Mouse (Mus musculus): ENCODE measurements around the gene Pigc. TPM values are rescaled to one million over a fixed set of nuclear protein-coding genes. Genes with fewer than 3 reads are reported as not detected.

Pigc gene
- polyA plus RNA-seq, 1 experiment, result 10.2 TPM

GRCm38 (mm10) chr1:161927976-161928375, 41.0 kb upstream of the Pigc start:
- TF ChIP-seq CTCF (IDR thresholded peaks at IDR 0.05; ENCODE audit: extremely low read depth, insufficient read depth, insufficient read length, insufficient replicate concordance) (no peak), POLR2A (IDR thresholded peaks at IDR 0.05; ENCODE audit: low read depth, low read length) (no peak)
- Histone ChIP-seq H3K27ac (ENCODE audit: insufficient read depth, low read length) (no peak overlapping the region), H3K4me1 (ENCODE audit: control insufficient read depth, insufficient read depth, insufficient read length) (peaks cover 2% of the 10 kb centered on the region; the same call in 1 of the 2 replicates), H3K4me3 (ENCODE audit: extremely low read depth, insufficient read depth, insufficient read length) (no peak overlapping the region), H3K36me3 (ENCODE audit: control insufficient read depth, insufficient read depth, low read length) (no peaks in the 10 kb centered on the region), H3K27me3 (ENCODE audit: control insufficient read depth, insufficient read depth, low read length) (no peaks in the 10 kb centered on the region)
- 88% methylated on average over 2 of the region's 2 CpGs for WGBS
- no peak for DNase-seq (ENCODE audit: low read depth in 1 of 2, low spot score in 2 of 2)

- Histone ChIP-seq H3K27ac (ENCODE audit: insufficient read depth, low read length) (no peak overlapping the region), H3K36me3 (ENCODE audit: control insufficient read depth, insufficient read depth, low read length) (no peaks in the 10 kb centered on the region), H3K27me3 (ENCODE audit: control insufficient read depth, insufficient read depth, low read length) (no peaks in the 10 kb centered on the region), H3K4me3 (ENCODE audit: extremely low read depth, insufficient read depth, insufficient read length) (no peak overlapping the region), H3K4me1 (ENCODE audit: control insufficient read depth, insufficient read depth, insufficient read length) (no peaks in the 10 kb centered on the region)
- DNase-seq (ENCODE audit: low read depth in 1 of 2, low spot score in 2 of 2), result no peak
- 90% methylated on average over 4 of the region's 4 CpGs for WGBS
- no peak for TF ChIP-seq POLR2A (IDR thresholded peaks at IDR 0.05; ENCODE audit: low read depth, low read length)
- TF ChIP-seq CTCF (IDR thresholded peaks at IDR 0.05; ENCODE audit: extremely low read depth, insufficient read depth, insufficient read length, insufficient replicate concordance), result no peak
Observed at GRCm38 (mm10) chr1:161931313-161931712, 37.7 kb upstream of the Pigc start.

- no peaks in the 10 kb centered on the region for H3K36me3 ChIP-seq (ENCODE audit: control insufficient read depth, insufficient read depth, low read length)
- DNase-seq (ENCODE audit: low read depth in 1 of 2, low spot score in 2 of 2), result no peak
- H3K4me1 ChIP-seq (ENCODE audit: control insufficient read depth, insufficient read depth, insufficient read length), result no peaks in the 10 kb centered on the region
- 93% methylated on average over 10 of the region's 10 CpGs for WGBS
- H3K27ac ChIP-seq (ENCODE audit: insufficient read depth, low read length), result no peak overlapping the region
- TF ChIP-seq POLR2A (IDR thresholded peaks at IDR 0.05; ENCODE audit: low read depth, low read length), result no peak
- no peak for TF ChIP-seq CTCF (IDR thresholded peaks at IDR 0.05; ENCODE audit: extremely low read depth, insufficient read depth, insufficient read length, insufficient replicate concordance)
- H3K27me3 ChIP-seq (ENCODE audit: control insufficient read depth, insufficient read depth, low read length), result no peaks in the 10 kb centered on the region
- no peak overlapping the region for H3K4me3 ChIP-seq (ENCODE audit: extremely low read depth, insufficient read depth, insufficient read length)
Observed at GRCm38 (mm10) chr1:161931817-161932216, 37.2 kb upstream of the Pigc start.

- H3K36me3 ChIP-seq (ENCODE audit: control insufficient read depth, insufficient read depth, low read length), result no peaks in the 10 kb centered on the region
- 91% methylated on average over 4 of the region's 4 CpGs for WGBS
- TF ChIP-seq POLR2A (IDR thresholded peaks at IDR 0.05; ENCODE audit: low read depth, low read length) (no peak), CTCF (IDR thresholded peaks at IDR 0.05; ENCODE audit: extremely low read depth, insufficient read depth, insufficient read length, insufficient replicate concordance) (no peak)
Observed at GRCm38 (mm10) chr1:161932286-161932685, 36.7 kb upstream of the Pigc start.

GRCm38 (mm10) chr1:161942082-161942481, 26.9 kb upstream of the Pigc start:
- TF ChIP-seq CTCF (IDR thresholded peaks at IDR 0.05; ENCODE audit: extremely low read depth, insufficient read depth, insufficient read length, insufficient replicate concordance) (no peak), POLR2A (IDR thresholded peaks at IDR 0.05; ENCODE audit: low read depth, low read length) (no peak)
- no peak for DNase-seq (ENCODE audit: low read depth in 1 of 2, low spot score in 2 of 2)
- no peak overlapping the region for H3K4me3 ChIP-seq (ENCODE audit: extremely low read depth, insufficient read depth, insufficient read length)
- no peak overlapping the region for H3K27ac ChIP-seq (ENCODE audit: insufficient read depth, low read length)
- no peaks in the 10 kb centered on the region; the same call in 1 of the 2 replicates for H3K27me3 ChIP-seq (ENCODE audit: control insufficient read depth, insufficient read depth, low read length)
- no peaks in the 10 kb centered on the region for H3K36me3 ChIP-seq (ENCODE audit: control insufficient read depth, insufficient read depth, low read length)
- WGBS, result 95% methylated on average over 2 of the region's 2 CpGs
- no peaks in the 10 kb centered on the region for H3K4me1 ChIP-seq (ENCODE audit: control insufficient read depth, insufficient read depth, insufficient read length)

More at GRCm38 (mm10) chr1:161932286-161932685, 36.7 kb upstream of the Pigc start:
- Histone ChIP-seq H3K27ac (ENCODE audit: insufficient read depth, low read length) (no peak overlapping the region), H3K4me3 (ENCODE audit: extremely low read depth, insufficient read depth, insufficient read length) (no peak overlapping the region), H3K4me1 (ENCODE audit: control insufficient read depth, insufficient read depth, insufficient read length) (no peaks in the 10 kb centered on the region), H3K27me3 (ENCODE audit: control insufficient read depth, insufficient read depth, low read length) (no peaks in the 10 kb centered on the region)
- DNase-seq (ENCODE audit: low read depth in 1 of 2, low spot score in 2 of 2), result no peak

GRCm38 (mm10) chr1:161951009-161951779, 17.8 kb upstream of the Pigc start:
- DNase-seq (ENCODE audit: low read depth in 1 of 2, low spot score in 2 of 2), result no peak
- H3K36me3 ChIP-seq (ENCODE audit: control insufficient read depth, insufficient read depth, low read length), result no peaks in the 10 kb centered on the region
- no peak overlapping the region for H3K27ac ChIP-seq (ENCODE audit: insufficient read depth, low read length)
- H3K27me3 ChIP-seq (ENCODE audit: control insufficient read depth, insufficient read depth, low read length), result no peaks in the 10 kb centered on the region
- 67% methylated on average over 5 of the region's 5 CpGs for WGBS
- H3K4me1 ChIP-seq (ENCODE audit: control insufficient read depth, insufficient read depth, insufficient read length), result no peaks in the 10 kb centered on the region
- TF ChIP-seq POLR2A (IDR thresholded peaks at IDR 0.05; ENCODE audit: low read depth, low read length), result no peak
- no peak for TF ChIP-seq CTCF (IDR thresholded peaks at IDR 0.05; ENCODE audit: extremely low read depth, insufficient read depth, insufficient read length, insufficient replicate concordance)
- H3K4me3 ChIP-seq (ENCODE audit: extremely low read depth, insufficient read depth, insufficient read length), result no peak overlapping the region

- Histone ChIP-seq H3K4me3 (ENCODE audit: extremely low read depth, insufficient read depth, insufficient read length) (no peak overlapping the region), H3K27ac (ENCODE audit: insufficient read depth, low read length) (no peak overlapping the region), H3K36me3 (ENCODE audit: control insufficient read depth, insufficient read depth, low read length) (no peaks in the 10 kb centered on the region), H3K27me3 (ENCODE audit: control insufficient read depth, insufficient read depth, low read length) (no peaks in the 10 kb centered on the region), H3K4me1 (ENCODE audit: control insufficient read depth, insufficient read depth, insufficient read length) (no peaks in the 10 kb centered on the region)
- WGBS, result 84% methylated on average over 1 of the region's 1 CpGs
- DNase-seq (ENCODE audit: low read depth in 1 of 2, low spot score in 2 of 2), result no peak
- TF ChIP-seq POLR2A (IDR thresholded peaks at IDR 0.05; ENCODE audit: low read depth, low read length) (no peak), CTCF (IDR thresholded peaks at IDR 0.05; ENCODE audit: extremely low read depth, insufficient read depth, insufficient read length, insufficient replicate concordance) (no peak)
Observed at GRCm38 (mm10) chr1:161952599-161952998, 16.4 kb upstream of the Pigc start.
